Mouse (Mus musculus): ENCODE data around the gene H6pd.
"Not testable (repeated sequence)": the region's sequence is repeated elsewhere in the genome, so short reads cannot be mapped to it uniquely, and the experiment has no call there.

H6pd gene

GRCm38 (mm10) chr4:150008853-150009586 lies at the start of gene H6pd:
Gene H6pd, minus strand, starts transcription at chr4:150009023.
- peak; percentile 93 to 94 for DNase-seq

GRCm38 (mm10) chr4:150057722-150058121 lies 48.9 kb upstream of the H6pd start:
- no peak for DNase-seq

GRCm38 (mm10) chr4:150056171-150056570 lies 47.3 kb upstream of the H6pd start:
- DNase-seq: no peak

GRCm38 (mm10) chr4:150052380-150052779 lies 43.6 kb upstream of the H6pd start:
- no peak for DNase-seq

- DNase-seq: no peak
Measured at GRCm38 (mm10) chr4:150051514-150051913, 42.7 kb upstream of the H6pd start.

GRCm38 (mm10) chr4:150049564-150050226 lies 40.9 kb upstream of the H6pd start:
- DNase-seq: no peak

- no peak for DNase-seq
Measured at GRCm38 (mm10) chr4:150049157-150049513, 40.3 kb upstream of the H6pd start.

GRCm38 (mm10) chr4:150048478-150049156 lies 39.8 kb upstream of the H6pd start:
- peak; percentile 24 to 33 for DNase-seq

- peak; percentile 24 to 29 for DNase-seq
Measured at GRCm38 (mm10) chr4:150048038-150048437, 39.2 kb upstream of the H6pd start.

- no peak for DNase-seq
Measured at GRCm38 (mm10) chr4:150043591-150043990, 34.8 kb upstream of the H6pd start.

GRCm38 (mm10) chr4:150041346-150042110 lies 32.7 kb upstream of the H6pd start:
- no peak for DNase-seq

- DNase-seq: not testable (repeated sequence)
Measured at GRCm38 (mm10) chr4:150040856-150041255, 32.0 kb upstream of the H6pd start.

- DNase-seq: no peak
Measured at GRCm38 (mm10) chr4:150040003-150040581, 31.3 kb upstream of the H6pd start.

- no peak for DNase-seq
Measured at GRCm38 (mm10) chr4:150038533-150038932, 29.7 kb upstream of the H6pd start.

GRCm38 (mm10) chr4:150036094-150036493 lies 27.3 kb upstream of the H6pd start:
- no peak for DNase-seq

GRCm38 (mm10) chr4:150035280-150035679 lies 26.5 kb upstream of the H6pd start:
- DNase-seq: peak; percentile 88 to 89

GRCm38 (mm10) chr4:150033261-150033671 lies 24.4 kb upstream of the H6pd start:
- DNase-seq: no peak

GRCm38 (mm10) chr4:150031234-150031890 lies 22.5 kb upstream of the H6pd start:
- DNase-seq: no peak

GRCm38 (mm10) chr4:150030449-150031233 lies 21.8 kb upstream of the H6pd start:
- peak; percentile 41 to 44 for DNase-seq

- DNase-seq: no peak
Measured at GRCm38 (mm10) chr4:150029885-150030284, 21.1 kb upstream of the H6pd start.

GRCm38 (mm10) chr4:150023518-150023917 lies 14.7 kb upstream of the H6pd start:
- DNase-seq: no peak

Measured in B cell, adult 2 months (primary cell).